Mouse (Mus musculus): ENCODE measurements around the gene Spr. TPM values are rescaled to one million over a fixed set of nuclear protein-coding genes. Genes with fewer than 3 reads are reported as not detected.

Gene Spr
- polyA plus RNA-seq, 1 experiment = 20.4 TPM

DNA sequence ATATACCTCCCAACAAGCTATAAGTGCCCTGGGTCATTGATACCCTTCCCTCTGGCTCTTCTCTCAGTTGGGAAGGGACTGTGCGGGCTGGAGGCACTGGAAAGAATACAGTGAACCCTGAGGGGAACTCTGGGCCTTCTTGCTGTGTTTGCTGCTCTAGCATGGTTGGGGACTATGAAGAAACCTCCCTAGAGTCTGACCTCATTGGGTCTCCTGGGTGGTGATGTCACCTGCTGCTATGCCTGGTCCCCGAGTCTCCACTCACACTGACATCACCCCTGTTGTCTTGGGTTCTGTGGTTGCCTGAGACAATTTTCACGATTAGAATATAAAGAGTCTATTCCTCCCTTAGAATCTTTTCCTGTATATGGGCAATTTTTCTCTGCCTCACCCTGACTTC lies 50.9 kb downstream of the Spr start:
- 47% methylated on average over 3 of the region's 3 CpGs for WGBS
- no peak for DNase-seq
- H3K36me3 ChIP-seq (ENCODE audit: control insufficient read depth, insufficient read depth, low read length) = no peaks in the 10 kb centered on the region

More for the DNA sequence above, 50.9 kb downstream of the Spr start:
- Histone ChIP-seq H3K27me3 (ENCODE audit: control insufficient read depth, insufficient read depth, low read length) (no peaks in the 10 kb centered on the region), H3K4me1 (replicated peaks; ENCODE audit: control insufficient read depth, insufficient read depth, low read length) (no peaks in the 10 kb centered on the region), H3K4me3 (ENCODE audit: control insufficient read depth, insufficient read depth, low read length) (no peak overlapping the region), H3K27ac (ENCODE audit: control insufficient read depth, insufficient read depth, low read length) (no peak overlapping the region)
- TF ChIP-seq CTCF (IDR thresholded peaks at IDR 0.05; ENCODE audit: borderline replicate concordance, control insufficient read depth, extremely low read depth, insufficient read depth, low read length, poor library complexity) (no peak), POLR2A (IDR thresholded peaks at IDR 0.05; ENCODE audit: control insufficient read depth, extremely low read depth, insufficient read depth, low read length, poor library complexity) (no peak)

Other genes with a start within 250 kb of the Spr start
- gene Exoc6b, start 68.3 kb downstream of the Spr start, polyA plus RNA-seq (2012; rRNA removed) = 6.7 and 8.2 TPM in 2 replicates
- 0.23 and 0.40 TPM in 2 replicates for gene Emx1, start 49.7 kb upstream of the Spr start, polyA plus RNA-seq (2012; rRNA removed)
- 3.7 and 5.9 TPM in 2 replicates for gene Sfxn5, start 195.7 kb upstream of the Spr start, polyA plus RNA-seq (2012; rRNA removed)
- 10.2 and 13.5 TPM in 2 replicates for gene Rab11fip5, start 236.9 kb upstream of the Spr start, polyA plus RNA-seq (2012; rRNA removed)

Measured in thymus, adult 2 months (tissue).